Mouse (Mus musculus): ENCODE measurements at regions not wholly inside any gene's neighbourhood (a gene's known extent, or its start where the extent isn't known, plus 50 kb on each side); places are given as distances from the start of the nearest gene placed in this dataset.

DNA sequence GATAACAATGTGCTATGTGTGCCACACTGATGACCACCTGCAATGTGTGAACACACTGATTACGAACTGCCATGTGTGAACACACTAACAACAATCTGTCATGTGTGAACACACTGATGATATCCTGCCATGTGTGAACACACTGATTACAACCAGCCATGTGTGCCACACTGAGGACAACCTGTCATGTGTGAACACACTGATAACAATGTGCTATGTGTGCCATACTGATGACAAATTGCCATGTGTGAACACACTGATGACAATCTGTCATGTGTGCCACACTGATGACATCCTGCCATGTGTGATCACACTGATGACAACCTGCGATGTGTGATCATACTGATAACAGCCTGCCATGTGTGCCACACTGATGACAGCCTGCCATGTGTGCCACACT is 316.3 kb downstream of the Sox9 start:
- no peak for DNase-seq

DNA sequence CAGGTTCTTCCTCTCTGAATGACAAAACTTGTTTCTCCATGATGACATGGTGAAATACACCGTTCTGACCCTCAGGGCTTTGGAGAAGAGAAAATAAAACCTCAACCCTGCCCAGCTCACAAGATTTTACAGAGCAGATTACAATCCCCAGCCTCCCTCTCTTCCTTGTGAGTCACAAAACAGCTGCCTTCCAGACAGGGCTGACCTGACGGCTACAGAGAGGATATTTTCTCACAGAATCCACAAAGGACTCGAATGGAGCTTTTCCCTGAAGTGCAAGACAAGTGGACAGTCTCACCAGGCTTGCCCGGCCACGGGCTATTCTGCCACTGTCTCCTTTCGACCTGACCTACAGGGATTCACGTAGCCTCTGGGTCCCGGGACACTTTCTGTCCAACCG is 318.8 kb downstream of the Sox9 start:
- no peak for DNase-seq

DNA sequence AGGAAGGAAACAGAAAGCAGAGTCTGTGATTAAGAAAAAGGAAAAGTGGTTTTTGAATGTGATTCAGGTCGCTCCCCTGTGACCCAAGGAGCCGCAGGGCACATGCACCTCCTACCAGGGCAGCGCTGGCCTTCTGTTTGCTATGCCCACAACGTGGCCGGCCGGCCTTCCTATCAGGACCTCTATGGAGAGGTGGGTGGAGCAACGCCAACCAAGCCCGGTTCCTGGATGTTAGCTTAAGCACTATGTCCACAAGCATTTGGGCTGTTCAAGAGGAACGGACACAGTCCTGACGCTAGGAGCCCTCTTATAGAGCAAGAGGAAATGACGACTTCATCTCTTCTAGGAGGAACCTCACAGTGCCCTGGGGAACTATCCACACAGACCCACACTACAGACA is 319.5 kb downstream of the Sox9 start:
- DNase-seq, result peak in 1 of 2 experiments; percentile 15

DNA sequence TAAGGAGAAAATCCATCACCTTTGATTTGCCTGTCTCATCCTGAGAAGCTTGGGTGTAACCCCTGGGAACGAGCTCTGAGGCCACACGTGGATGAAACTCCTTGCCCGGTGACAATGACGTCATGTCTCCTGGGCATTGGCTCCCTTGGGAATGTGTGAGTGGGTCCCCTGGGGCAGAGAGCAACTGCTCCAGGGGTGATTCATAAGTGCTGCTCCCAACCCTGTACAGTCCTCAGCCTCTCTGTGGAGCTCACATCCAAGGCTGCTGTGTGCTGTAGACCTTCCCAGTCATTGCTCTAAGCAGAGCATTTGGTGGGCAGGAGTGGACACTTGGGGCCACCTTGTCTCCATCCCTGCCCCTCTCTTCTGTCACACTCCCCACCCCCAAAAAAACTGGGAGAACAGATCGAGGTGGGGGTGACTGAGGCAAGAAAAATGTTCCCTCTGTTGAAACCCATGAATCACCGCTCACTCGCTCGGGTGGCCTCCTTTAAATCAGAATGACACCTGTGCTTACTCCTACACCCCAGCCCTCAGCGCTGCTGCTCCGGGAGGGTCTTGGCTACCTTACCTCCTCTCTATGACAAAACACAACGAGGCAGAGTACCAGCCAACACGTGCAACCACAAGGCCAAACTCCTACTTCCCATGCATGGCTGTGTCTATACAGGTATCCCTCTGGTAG is 321.3 kb downstream of the Sox9 start:
- no peak for DNase-seq

DNA sequence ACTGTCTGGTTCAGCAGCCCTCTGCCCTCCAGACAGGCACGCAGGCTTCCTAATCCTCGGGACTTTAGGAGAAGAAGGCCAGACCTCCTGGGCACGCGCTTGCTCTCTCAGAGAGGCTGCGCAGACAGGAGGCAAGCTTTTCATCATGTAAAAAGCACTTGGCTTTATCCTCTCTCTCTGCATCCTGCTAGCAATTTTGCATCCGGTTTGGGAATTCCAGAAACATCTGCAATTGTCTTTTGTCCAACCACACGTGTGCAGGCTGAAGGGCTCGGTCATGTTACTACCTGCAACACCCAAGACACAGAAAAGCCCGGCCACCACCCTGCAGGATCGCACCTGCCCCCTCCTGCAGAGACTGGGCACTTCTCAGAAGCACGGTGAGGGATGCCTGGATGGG is 323.3 kb downstream of the Sox9 start:
- DNase-seq, result no peak

DNA sequence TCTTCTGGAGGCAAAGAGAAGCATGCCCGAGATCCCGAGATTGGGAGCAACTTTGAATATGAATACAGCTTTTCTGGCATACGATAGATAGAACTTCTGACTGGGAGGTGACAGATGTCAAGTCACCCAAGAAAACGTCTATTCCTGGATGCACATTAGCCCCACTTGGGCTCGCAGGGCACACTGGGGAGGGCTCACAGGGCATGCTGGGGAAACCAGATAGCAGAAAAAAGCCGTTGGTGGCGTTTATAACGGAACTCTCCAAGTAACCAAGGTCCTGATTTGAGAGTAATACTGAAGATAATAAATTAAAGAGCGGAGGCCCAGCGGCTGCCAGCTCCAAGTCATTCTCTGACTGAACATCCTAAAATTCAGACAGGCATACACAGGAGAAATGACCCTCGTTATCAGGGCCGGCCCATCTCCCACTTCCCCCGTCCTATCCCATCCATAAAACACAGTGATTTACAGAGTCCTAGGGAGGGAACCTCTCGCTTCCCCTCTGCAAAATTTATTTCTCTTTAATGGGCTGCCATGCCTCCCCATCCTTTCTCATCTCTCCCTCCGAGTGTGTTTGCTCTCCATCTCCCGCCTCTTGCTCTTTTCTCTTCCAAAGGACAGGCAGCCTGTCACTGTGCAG is 325.3 kb downstream of the Sox9 start:
- no peak for DNase-seq

DNA sequence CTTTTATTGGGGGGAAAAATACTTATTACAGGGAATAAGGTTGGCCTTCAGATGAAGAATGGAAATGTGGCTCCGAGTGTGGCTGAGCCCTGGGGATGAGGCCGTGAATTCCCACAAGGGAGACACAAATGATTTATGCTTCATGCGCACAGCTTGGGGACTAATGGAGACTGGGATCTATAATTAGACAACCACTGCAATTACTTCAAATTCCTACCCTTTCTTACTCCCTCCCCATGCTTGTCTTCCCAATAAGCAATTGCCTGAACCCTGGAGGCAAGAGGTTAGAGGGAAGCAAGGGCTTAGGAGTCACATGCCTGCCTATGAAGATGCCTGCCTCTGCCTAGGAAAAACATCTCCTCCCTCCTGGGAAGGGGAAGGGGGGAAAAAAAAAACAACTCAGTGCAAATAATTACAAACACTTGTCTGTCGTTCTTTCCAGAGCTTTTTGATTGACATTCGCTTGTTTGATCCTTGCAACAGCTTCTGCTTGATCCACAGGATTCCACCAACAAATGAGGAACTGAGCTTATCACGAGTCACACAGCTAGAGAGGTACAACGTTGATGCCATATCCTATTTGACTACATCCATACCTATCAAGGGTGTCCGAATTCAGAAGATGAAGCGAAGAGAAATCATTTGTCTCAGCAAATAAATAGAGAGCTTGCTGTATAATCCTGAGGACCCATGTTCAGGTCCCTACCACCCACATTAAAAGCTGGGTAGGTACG is 326.1 kb downstream of the Sox9 start:
- no peak for DNase-seq

DNA sequence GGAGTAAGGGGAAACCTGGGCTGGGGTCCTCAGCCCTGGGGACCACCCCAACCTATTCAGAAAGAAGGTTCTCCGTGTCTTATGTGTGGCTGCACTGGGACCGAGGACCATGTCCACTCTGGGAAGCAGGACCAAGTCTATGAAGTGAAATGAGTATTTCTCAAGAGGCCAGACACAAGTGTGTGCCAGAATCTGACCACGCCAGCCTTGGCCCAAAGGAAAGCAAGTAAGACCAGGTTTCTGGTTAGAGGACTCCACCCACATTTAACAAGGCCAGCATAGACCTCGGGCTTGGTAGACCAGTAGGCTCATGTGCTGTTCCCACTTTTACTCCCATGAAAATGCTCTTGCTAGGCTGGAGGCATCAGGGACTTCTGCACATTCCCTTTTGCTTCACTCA is 327.1 kb downstream of the Sox9 start:
- DNase-seq, result no peak

DNA sequence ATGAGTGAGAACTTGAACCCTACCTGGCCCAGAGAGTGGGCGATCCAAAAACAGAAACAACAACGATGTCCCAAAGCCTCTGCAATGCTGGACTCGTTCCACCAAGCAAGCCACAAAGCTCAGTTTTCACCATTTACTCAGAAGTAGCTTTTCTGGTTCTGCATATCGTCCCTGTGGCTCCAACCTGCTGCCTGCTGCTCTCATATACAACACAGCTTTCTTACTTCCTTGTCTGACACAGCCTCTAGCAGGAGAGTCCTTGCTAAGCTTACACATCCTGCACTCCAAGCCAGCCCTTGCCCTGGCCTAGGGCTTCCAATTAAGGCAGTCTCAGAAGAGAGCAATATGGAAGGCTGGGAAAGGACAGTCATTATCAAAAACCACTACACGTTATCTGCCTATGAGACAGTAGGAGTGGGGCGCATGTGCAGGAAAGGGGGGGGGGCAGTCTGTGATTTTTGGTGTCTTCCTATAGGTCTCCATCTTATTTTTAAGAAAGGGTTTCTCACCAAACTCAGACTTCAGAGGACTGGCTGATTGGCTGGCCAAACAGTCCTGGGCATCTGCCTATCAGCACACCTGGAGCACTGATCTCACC is 331.3 kb downstream of the Sox9 start:
- DNase-seq, result no peak

DNA sequence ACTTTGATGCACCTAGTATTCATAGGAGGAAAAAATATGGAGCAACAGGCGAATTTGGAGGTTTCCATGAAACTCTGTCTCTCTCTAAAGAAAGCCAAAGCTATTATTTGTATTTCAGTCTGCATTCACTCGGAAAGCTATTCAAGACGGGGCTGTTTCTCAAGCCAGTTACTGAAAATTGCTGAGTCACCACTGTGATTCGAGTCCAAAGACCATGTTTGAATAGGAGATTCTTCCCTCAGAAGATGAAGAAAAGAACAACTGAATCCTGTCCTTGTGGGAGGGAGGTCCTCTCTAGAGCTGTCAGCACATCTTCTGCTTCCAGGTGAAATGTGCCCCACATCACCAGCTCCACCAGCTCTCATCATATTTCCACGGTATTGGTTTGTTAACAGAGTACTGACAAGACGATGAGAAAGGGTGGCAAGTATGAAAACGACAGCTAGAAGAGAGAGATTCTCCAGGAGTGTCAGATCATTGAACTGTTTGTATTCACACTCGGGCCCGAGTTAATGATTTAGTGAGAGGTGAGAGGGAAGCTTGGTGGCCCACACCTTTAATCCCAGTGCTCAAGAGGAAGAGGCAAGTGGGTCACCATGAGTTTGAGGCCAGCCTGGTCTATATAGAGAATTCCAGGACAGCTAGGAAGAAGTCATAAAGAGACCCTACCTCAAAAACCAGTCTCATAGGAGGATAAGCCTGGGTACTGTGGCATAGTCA is 335.3 kb downstream of the Sox9 start:
- DNase-seq, result peak in 1 of 2 experiments; percentile 17

DNA sequence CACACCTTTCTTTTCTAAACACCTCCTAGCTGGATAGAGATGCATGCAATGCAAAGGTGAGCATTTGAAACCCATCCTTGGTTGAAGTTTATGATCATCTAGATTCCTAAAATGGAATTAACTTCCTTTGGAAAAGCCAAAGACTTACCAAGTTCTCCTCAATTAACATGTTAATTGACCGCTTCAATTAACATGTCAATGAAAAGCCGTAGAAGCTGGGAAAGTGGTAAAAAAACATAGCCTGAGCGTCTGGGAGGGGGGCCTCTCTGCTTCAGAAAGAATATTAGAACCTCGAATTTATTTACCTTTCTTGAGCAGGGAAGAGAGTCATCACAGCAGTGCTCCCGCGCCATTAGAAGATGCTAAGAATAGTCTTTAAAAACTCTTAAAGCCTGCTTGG is 338.5 kb downstream of the Sox9 start:
- DNase-seq, result no peak

DNA sequence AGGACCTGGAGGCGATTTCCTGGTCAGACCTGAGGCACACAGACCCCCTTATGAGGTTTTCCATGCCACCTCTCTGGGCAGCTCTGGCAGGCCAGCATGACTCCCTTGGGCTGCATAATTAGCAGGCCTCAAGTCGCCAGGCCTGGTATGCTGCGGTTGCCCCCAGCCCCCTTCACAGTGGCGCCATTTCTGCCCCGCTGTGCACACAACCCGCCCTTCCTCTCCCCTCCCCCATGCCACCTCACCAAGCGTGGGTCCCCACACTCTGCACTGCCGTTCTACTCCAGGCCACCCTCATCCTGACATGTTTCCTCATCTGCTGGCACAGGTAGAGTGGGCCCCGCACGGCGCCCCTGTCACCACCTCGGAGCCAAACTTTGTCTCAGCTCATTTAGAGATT is 339.3 kb downstream of the Sox9 start:
- DNase-seq, result no peak

DNA sequence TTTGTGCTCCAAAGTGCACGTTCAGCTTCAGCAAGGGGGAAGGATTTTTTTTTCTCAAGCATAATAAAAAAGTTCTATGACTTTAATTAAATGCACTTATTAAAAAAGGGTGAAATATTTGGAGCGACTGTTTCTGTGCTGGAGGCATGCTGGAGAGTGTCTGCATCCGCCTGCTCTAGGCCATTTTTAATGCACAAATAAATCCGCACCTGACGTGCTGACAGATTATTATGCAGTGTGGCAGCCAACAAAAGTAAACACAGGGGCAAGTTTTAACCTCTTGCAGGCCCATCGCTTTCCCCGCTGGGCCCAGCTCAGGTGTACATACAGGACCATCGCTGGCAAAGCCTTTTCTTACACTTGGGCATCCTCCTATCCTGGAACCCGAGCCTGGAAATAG is 340.1 kb downstream of the Sox9 start:
- no peak for DNase-seq

DNA sequence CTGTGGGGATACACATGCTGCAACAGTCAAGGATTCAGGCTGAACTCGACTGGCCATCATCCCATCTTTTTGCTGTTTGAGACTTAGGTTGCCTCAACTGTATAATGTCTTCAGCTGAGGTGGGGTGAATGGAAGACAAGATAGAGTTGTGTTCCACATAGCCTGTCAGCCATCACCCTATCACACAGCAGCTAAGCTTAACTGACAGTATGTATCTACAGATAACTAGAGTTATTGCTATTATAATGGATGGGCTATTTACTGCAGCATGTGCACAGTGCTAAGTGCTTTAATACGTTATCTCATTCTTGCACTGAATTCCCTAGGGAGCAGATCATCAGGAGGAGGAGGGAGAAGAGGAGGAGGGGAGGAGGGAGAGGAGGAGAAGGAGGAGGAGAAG is 340.9 kb downstream of the Sox9 start:
- DNase-seq, result no peak

DNA sequence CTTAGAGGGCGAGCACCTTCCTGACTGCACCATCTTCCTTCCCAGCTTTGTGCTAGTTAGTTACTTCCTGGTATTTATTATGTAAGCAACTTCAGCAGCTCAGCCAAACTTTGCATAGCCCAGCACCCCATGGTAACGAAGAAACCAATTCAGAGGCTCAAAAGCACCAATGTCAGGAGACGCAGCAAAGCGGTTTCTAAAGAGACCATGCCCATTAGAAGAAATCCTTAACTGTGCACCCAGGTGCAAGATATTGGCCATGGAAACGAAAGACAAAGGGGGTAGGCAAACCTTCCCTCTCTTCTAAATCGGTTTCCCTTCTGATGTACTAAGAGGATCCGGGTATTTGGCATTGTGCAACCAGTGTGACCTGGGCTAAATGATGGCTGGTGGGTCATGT is 343.8 kb downstream of the Sox9 start:
- DNase-seq, result no peak

DNA sequence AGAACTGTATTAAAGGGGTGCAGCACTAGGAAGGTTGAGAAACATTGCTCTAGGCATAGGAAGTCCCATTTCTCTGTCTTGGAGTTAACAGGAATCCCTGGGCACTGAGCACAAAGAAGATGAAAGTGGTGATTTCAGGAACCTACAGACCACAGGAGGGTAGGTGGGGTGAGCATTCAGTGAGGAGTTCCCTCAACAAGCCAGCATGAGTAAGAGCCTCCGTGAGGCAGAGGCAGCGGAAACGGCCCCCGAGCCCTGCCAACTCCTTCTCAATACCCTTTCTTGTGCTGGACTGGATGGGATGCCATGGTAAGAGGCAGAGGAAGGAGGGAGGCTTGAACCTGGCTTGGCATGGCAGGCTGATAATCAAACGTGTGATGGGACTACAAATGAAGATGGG is 347.2 kb downstream of the Sox9 start:
- DNase-seq, result no peak

DNA sequence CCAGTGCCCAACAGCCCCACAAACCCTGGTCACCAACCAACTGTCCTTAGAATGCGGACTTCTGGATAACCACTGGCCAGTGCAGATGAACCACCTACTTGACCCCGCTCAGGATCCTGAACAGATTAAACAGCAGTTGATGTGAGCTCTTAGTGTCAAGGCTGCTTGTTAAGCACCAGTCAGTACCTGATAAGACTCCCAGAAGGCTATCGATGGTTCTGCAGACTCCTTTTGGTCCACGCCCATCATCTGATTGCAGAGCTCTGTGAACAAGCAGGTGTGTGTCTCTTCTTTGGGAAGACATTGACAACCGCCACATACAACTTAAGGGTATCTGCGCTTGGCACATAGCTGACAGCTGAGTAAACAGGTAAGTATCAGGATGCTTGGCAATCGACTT is 348.0 kb downstream of the Sox9 start:
- DNase-seq, result no peak

DNA sequence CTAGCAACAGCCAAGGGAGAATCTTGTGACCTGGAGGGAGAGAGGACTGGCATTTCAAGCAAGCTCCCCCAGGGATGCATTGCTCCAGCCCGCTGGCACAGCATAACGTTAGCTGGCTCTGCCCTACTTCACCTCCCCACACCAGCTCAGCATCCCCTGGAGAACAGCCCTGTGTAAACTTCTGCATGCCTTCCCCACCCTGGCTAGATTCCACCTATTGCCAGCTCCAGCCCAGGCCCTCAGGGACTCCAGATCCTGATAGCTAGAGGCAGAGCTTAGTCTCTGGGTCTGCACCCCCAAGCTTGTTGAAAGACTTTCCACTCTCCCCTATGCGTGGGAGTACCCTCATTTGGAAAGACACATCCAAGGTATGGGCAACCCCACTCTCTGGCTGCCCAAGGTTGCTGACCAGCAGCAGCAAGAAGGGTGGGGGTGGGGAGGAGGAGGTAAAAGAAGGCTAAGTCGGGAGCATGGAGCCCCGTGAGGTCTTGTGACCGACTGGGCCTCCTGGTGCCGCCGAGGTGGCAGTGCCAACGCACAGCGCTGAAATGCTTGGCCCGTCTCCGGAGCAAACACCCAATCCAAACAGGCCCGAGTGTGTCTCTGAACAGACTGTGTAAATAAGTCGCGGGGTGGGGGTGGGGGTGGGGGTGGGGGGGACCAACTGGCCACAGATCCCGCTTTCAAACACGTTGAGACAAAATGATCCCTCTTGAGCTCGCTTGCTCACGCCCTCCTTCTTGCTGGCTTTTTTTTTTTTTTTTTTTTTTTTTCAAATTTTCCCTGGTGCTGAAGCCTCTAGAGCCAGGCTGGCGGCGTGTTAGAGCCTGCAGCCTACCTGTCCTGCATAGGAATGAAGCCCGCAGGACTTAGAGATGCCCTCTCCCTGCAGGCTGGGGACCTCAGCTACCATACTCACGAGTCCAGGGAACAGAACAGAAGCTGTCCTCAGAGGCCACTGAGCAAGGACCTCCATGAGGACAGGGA is 350.3 kb downstream of the Sox9 start:
- no peak for DNase-seq

DNA sequence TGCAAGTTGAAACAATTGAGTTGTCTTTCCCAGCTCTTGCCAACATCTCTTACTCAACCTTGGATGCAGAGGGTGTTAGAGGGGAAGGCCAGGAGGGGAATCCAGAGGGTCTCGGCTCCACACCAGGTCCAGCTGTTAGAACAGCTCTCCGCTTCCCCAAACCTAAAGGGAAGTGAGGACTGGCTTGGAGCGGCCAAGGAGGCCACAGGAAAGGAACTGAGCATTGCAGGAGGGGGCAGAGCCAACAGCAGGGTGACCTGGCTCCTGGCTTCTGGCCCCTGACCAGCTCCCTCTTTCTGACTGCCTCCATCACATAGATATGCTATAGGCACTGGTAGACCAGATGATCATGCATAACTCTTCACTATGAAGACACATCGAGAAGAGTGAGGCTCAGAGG is 351.4 kb downstream of the Sox9 start:
- DNase-seq, result no peak

DNA sequence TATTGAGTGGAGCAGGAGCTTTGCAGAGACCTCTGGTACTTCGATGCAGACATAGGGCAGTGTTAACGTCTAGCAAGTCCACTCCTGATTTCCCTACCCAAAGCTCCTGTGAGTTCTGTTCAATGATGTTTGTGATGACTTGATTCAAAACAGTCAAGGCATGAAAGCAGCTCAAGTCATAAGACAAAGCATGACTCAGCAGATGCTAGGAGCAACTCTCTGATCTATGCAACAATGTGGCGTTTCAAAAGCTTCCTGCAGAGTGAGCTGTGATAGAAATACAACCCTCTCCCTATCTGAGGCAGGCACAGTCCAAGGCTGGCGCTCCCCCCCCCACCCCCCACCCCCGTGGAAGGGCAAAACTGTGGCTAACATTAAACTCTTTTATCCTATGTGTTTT is 353.2 kb downstream of the Sox9 start:
- DNase-seq, result no peak

DNA sequence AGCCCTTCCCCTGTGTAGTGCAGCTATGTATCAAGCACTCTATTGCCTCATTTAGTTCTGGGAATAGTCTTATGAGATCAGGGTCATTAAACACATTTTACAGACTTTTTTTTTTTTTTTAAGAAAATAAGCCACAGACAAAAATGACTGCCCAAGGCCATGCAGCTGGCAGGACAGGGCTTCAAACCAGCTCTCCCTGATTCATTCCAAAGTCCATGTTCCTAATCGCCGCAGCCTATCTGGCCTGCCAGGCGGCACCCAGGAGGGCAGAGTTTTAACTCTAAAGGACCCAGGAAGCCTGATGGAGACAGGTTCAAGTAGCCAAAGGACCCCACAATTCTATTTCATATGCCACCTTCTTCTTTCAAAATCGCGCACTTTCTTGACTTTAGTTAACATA is 356.4 kb downstream of the Sox9 start:
- DNase-seq, result peak in 1 of 2 experiments; percentile 40

DNA sequence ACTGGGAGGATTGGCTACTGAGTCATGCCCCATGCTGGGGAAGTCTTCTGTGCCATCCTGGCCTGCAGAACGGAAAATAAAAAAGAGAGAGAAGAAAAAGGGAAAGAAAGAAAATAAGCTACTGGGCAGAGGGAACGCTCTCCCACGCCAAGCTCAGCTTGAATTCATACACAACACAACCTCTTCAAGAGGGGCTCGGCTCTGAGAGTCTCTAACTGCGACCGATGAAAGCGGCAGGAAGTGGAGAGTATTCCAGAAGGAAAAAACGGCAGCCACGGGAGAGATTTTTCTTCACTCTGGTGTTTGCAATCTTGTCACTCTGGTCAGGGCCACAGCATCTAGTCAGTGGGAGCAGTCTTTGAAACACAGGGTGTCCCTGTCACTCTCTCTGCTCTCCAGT is 358.6 kb downstream of the Sox9 start:
- DNase-seq, result no peak

Measured in kidney, adult 8-10 months (tissue).